Mouse (Mus musculus): Measurements from ENCODE around the gene Ndufv1.

DNA sequence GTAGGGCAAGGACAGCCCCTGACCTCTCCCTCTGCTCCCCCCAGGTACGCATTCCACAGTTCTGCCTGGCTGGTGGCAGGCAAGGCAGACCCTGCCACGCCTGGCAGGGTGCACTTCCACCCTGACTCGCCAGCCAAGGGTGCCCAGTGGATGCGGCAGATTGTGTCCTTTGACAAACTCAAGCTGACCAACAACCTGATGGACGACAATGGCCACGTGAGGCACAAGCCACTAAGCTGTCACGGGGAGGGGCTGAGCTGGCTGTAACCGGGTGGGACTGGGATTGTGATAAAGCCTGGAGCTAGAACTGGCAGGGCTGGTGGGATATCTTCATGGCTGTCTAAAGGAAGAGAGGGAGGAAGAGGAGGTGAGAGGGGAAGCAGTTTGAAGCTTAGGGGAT, 15.4 kb downstream of the Ndufv1 start:
- no peak for TF ChIP-seq CTCF (IDR thresholded peaks at IDR 0.05; ENCODE audit: low read depth)
- no peak for TF ChIP-seq EP300 (optimal IDR thresholded peaks at IDR 0.05)
